Mouse (Mus musculus): ENCODE data around the gene Slc24a4. TPM values are rescaled to one million over a fixed set of nuclear protein-coding genes. Genes with fewer than 3 reads are reported as not detected.

Gene Slc24a4
- polyA plus RNA-seq, 1 experiment from 2014 or later: not detected

- Histone ChIP-seq H3K27ac (replicated peaks; ENCODE audit: low read depth, low read length) (no peak overlapping the region), H3K27me3 (ENCODE audit: control insufficient read depth, insufficient read depth, low read length) (no peaks in the 10 kb centered on the region), H3K9me3 (ENCODE audit: control insufficient read depth, low read length) (no peaks in the 10 kb centered on the region), H3K4me1 (ENCODE audit: control insufficient read depth, insufficient read depth, low read length) (no peaks in the 10 kb centered on the region), H3K9ac (ENCODE audit: low read length) (no peak overlapping the region), H3K4me3 (ENCODE audit: low read depth, low read length) (no peak overlapping the region), H3K36me3 (ENCODE audit: control insufficient read depth, insufficient read depth, low read length) (no peaks in the 10 kb centered on the region), H3K4me2 (ENCODE audit: low read depth, severe bottlenecking) (no peak overlapping the region)
- no peak for ATAC-seq (ENCODE audit: insufficient number of reproducible peaks, low FRiP score, low TSS enrichment, low read depth)
- no peak for DNase-seq (ENCODE audit: low spot score)
- 62% methylated on average over 7 of the region's 7 CpGs for WGBS
These were observed 152.5 kb downstream of the Slc24a4 start for GRCm38 (mm10) chr12:102280867-102281503.

- H3K4me2 ChIP-seq (ENCODE audit: low read depth, severe bottlenecking): no peak overlapping the region
These were observed 153.6 kb downstream of the Slc24a4 start for GRCm38 (mm10) chr12:102282126-102282525.

GRCm38 (mm10) chr12:102282763-102283482 is 154.4 kb downstream of the Slc24a4 start, which contains the start of gene Rin3:
Gene Rin3 (plus strand): TSS chr12:102283048.
- Histone ChIP-seq H3K36me3 (ENCODE audit: control insufficient read depth, insufficient read depth, low read length) (no peaks in the 10 kb centered on the region), H3K4me3 (ENCODE audit: low read depth, low read length) (peak within 1 kb of the TSS; percentile 49), H3K9me3 (ENCODE audit: control insufficient read depth, low read length) (no peaks in the 10 kb centered on the region), H3K4me1 (ENCODE audit: control insufficient read depth, insufficient read depth, low read length) (no peaks in the 10 kb centered on the region), H3K4me2 (ENCODE audit: low read depth, severe bottlenecking) (peak within 1 kb of the TSS; percentile 99), H3K27ac (replicated peaks; ENCODE audit: low read depth, low read length) (0 out of 2 replicates have a peak within 1 kb of the TSS, but pooled peaks have one; percentile 4), H3K9ac (ENCODE audit: low read length) (peak within 1 kb of the TSS; percentile 63), H3K27me3 (ENCODE audit: control insufficient read depth, insufficient read depth, low read length) (no peaks in the 10 kb centered on the region)
- WGBS: 1% methylated on average over 75 of the region's 75 CpGs
- DNase-seq (ENCODE audit: low spot score): peak; percentile 63
- ATAC-seq (ENCODE audit: insufficient number of reproducible peaks, low FRiP score, low TSS enrichment, low read depth): peak; percentile 55; the same call in 1 of the 2 replicates

More at GRCm38 (mm10) chr12:102282126-102282525, 153.6 kb downstream of the Slc24a4 start:
- Histone ChIP-seq H3K4me3 (ENCODE audit: low read depth, low read length) (no peak overlapping the region), H3K9me3 (ENCODE audit: control insufficient read depth, low read length) (no peaks in the 10 kb centered on the region), H3K9ac (ENCODE audit: low read length) (no peak overlapping the region), H3K27me3 (ENCODE audit: control insufficient read depth, insufficient read depth, low read length) (no peaks in the 10 kb centered on the region), H3K27ac (replicated peaks; ENCODE audit: low read depth, low read length) (no peak overlapping the region), H3K4me1 (ENCODE audit: control insufficient read depth, insufficient read depth, low read length) (no peaks in the 10 kb centered on the region), H3K36me3 (ENCODE audit: control insufficient read depth, insufficient read depth, low read length) (no peaks in the 10 kb centered on the region)
- no peak for ATAC-seq (ENCODE audit: insufficient number of reproducible peaks, low FRiP score, low TSS enrichment, low read depth)
- 51% methylated on average over 2 of the region's 2 CpGs for WGBS
- DNase-seq (ENCODE audit: low spot score): no peak

- peak overlapping the region; percentile 49 for H3K4me3 ChIP-seq (ENCODE audit: low read depth, low read length)
- H3K9ac ChIP-seq (ENCODE audit: low read length): peak overlapping the region; percentile 63
- H3K27me3 ChIP-seq (ENCODE audit: control insufficient read depth, insufficient read depth, low read length): no peaks in the 10 kb centered on the region
- 0 out of 2 replicates have a peak overlapping the region, but pooled peaks have one; percentile 4 for H3K27ac ChIP-seq (replicated peaks; ENCODE audit: low read depth, low read length)
- H3K36me3 ChIP-seq (ENCODE audit: control insufficient read depth, insufficient read depth, low read length): no peaks in the 10 kb centered on the region
- H3K9me3 ChIP-seq (ENCODE audit: control insufficient read depth, low read length): no peaks in the 10 kb centered on the region
- ATAC-seq (ENCODE audit: insufficient number of reproducible peaks, low FRiP score, low TSS enrichment, low read depth) (0 out of 2 replicates have a peak, but pooled peaks have one; percentile 29), DNase-seq (ENCODE audit: low spot score) (peak; percentile 32)
- WGBS: 7% methylated on average over 23 of the region's 24 CpGs
- H3K4me1 ChIP-seq (ENCODE audit: control insufficient read depth, insufficient read depth, low read length): no peaks in the 10 kb centered on the region
- H3K4me2 ChIP-seq (ENCODE audit: low read depth, severe bottlenecking): peak overlapping the region; percentile 99
These were observed 155.1 kb downstream of the Slc24a4 start for GRCm38 (mm10) chr12:102283483-102284266.

- H3K27ac ChIP-seq (replicated peaks; ENCODE audit: low read depth, low read length): no peak overlapping the region
- H3K9ac ChIP-seq (ENCODE audit: low read length): no peak overlapping the region
These were observed 155.7 kb downstream of the Slc24a4 start for GRCm38 (mm10) chr12:102284267-102284610.

GRCm38 (mm10) chr12:102284618-102285159 is 156.2 kb downstream of the Slc24a4 start:
- no peaks in the 10 kb centered on the region for H3K4me1 ChIP-seq (ENCODE audit: control insufficient read depth, insufficient read depth, low read length)
- H3K4me3 ChIP-seq (ENCODE audit: low read depth, low read length): no peak overlapping the region
- H3K9me3 ChIP-seq (ENCODE audit: control insufficient read depth, low read length): no peaks in the 10 kb centered on the region
- ATAC-seq (ENCODE audit: insufficient number of reproducible peaks, low FRiP score, low TSS enrichment, low read depth): no peak
- H3K27me3 ChIP-seq (ENCODE audit: control insufficient read depth, insufficient read depth, low read length): no peaks in the 10 kb centered on the region
- H3K27ac ChIP-seq (replicated peaks; ENCODE audit: low read depth, low read length): no peak overlapping the region
- H3K36me3 ChIP-seq (ENCODE audit: control insufficient read depth, insufficient read depth, low read length): no peaks in the 10 kb centered on the region
- DNase-seq (ENCODE audit: low spot score): no peak
- H3K9ac ChIP-seq (ENCODE audit: low read length): no peak overlapping the region
- no peak overlapping the region for H3K4me2 ChIP-seq (ENCODE audit: low read depth, severe bottlenecking)
- WGBS: 45% methylated on average over 3 of the region's 3 CpGs

More at GRCm38 (mm10) chr12:102284267-102284610, 155.7 kb downstream of the Slc24a4 start:
- Histone ChIP-seq H3K9me3 (ENCODE audit: control insufficient read depth, low read length) (no peaks in the 10 kb centered on the region), H3K4me1 (ENCODE audit: control insufficient read depth, insufficient read depth, low read length) (no peaks in the 10 kb centered on the region), H3K4me3 (ENCODE audit: low read depth, low read length) (no peak overlapping the region), H3K4me2 (ENCODE audit: low read depth, severe bottlenecking) (peak overlapping the region; percentile 99; the same call in 1 of the 2 replicates), H3K36me3 (ENCODE audit: control insufficient read depth, insufficient read depth, low read length) (no peaks in the 10 kb centered on the region), H3K27me3 (ENCODE audit: control insufficient read depth, insufficient read depth, low read length) (no peaks in the 10 kb centered on the region)
- ATAC-seq (ENCODE audit: insufficient number of reproducible peaks, low FRiP score, low TSS enrichment, low read depth): no peak
- 39% methylated on average over 9 of the region's 9 CpGs for WGBS
- no peak for DNase-seq (ENCODE audit: low spot score)

GRCm38 (mm10) chr12:102285318-102285717 is 156.8 kb downstream of the Slc24a4 start:
- Histone ChIP-seq H3K4me1 (ENCODE audit: control insufficient read depth, insufficient read depth, low read length) (no peaks in the 10 kb centered on the region), H3K36me3 (ENCODE audit: control insufficient read depth, insufficient read depth, low read length) (no peaks in the 10 kb centered on the region), H3K4me3 (ENCODE audit: low read depth, low read length) (no peak overlapping the region), H3K27me3 (ENCODE audit: control insufficient read depth, insufficient read depth, low read length) (no peaks in the 10 kb centered on the region), H3K9ac (ENCODE audit: low read length) (no peak overlapping the region), H3K4me2 (ENCODE audit: low read depth, severe bottlenecking) (no peak overlapping the region), H3K27ac (replicated peaks; ENCODE audit: low read depth, low read length) (no peak overlapping the region), H3K9me3 (ENCODE audit: control insufficient read depth, low read length) (no peaks in the 10 kb centered on the region)
- DNase-seq (ENCODE audit: low spot score) (no peak), ATAC-seq (ENCODE audit: insufficient number of reproducible peaks, low FRiP score, low TSS enrichment, low read depth) (no peak)
- WGBS: 74% methylated on average over 6 of the region's 6 CpGs

- H3K27me3 ChIP-seq (ENCODE audit: control insufficient read depth, insufficient read depth, low read length): no peaks in the 10 kb centered on the region
- H3K4me3 ChIP-seq (ENCODE audit: low read depth, low read length): no peak overlapping the region
- H3K27ac ChIP-seq (replicated peaks; ENCODE audit: low read depth, low read length): no peak overlapping the region
- H3K9ac ChIP-seq (ENCODE audit: low read length): no peak overlapping the region
- no peak for DNase-seq (ENCODE audit: low spot score)
- no peaks in the 10 kb centered on the region for H3K9me3 ChIP-seq (ENCODE audit: control insufficient read depth, low read length)
- ATAC-seq (ENCODE audit: insufficient number of reproducible peaks, low FRiP score, low TSS enrichment, low read depth): no peak
- no peaks in the 10 kb centered on the region for H3K36me3 ChIP-seq (ENCODE audit: control insufficient read depth, insufficient read depth, low read length)
- H3K4me2 ChIP-seq (ENCODE audit: low read depth, severe bottlenecking): no peak overlapping the region
- WGBS: 83% methylated on average over 5 of the region's 5 CpGs
- no peaks in the 10 kb centered on the region for H3K4me1 ChIP-seq (ENCODE audit: control insufficient read depth, insufficient read depth, low read length)
These were observed 157.2 kb downstream of the Slc24a4 start for GRCm38 (mm10) chr12:102285779-102286178.
